Mouse (Mus musculus): ENCODE measurements at regions not wholly inside any gene's neighbourhood (a gene's known extent, or its start where the extent isn't known, plus 50 kb on each side); places are given as distances from the start of the nearest gene placed in this dataset.

GRCm38 (mm10) chr19:44626261-44626660 lies 63.6 kb downstream of the Hif1an start:
- DNase-seq (ENCODE audit: low spot score in 2 of 2), result no peak

GRCm38 (mm10) chr19:44629705-44630104 lies 67.1 kb downstream of the Hif1an start:
- DNase-seq (ENCODE audit: low spot score in 2 of 2), result no peak

GRCm38 (mm10) chr19:44631356-44632007 lies 68.8 kb downstream of the Hif1an start:
- no peak for DNase-seq (ENCODE audit: low spot score in 2 of 2)

- DNase-seq (ENCODE audit: low spot score in 2 of 2), result no peak
These were observed 74.6 kb downstream of the Hif1an start for GRCm38 (mm10) chr19:44637145-44637719.

- no peak for DNase-seq (ENCODE audit: low spot score in 2 of 2)
These were observed 77.4 kb downstream of the Hif1an start for GRCm38 (mm10) chr19:44640021-44640420.

GRCm38 (mm10) chr19:44640551-44640950 lies 77.9 kb downstream of the Hif1an start:
- DNase-seq (ENCODE audit: low spot score in 2 of 2), result no peak

- no peak for DNase-seq (ENCODE audit: low spot score in 2 of 2)
These were observed 79.6 kb downstream of the Hif1an start for GRCm38 (mm10) chr19:44642294-44642693.

GRCm38 (mm10) chr19:44644376-44644775 lies 81.7 kb downstream of the Hif1an start:
- DNase-seq (ENCODE audit: low spot score in 2 of 2), result no peak

GRCm38 (mm10) chr19:44644929-44645328 lies 82.3 kb downstream of the Hif1an start:
- DNase-seq (ENCODE audit: low spot score in 2 of 2), result no peak

- DNase-seq (ENCODE audit: low spot score in 2 of 2), result no peak
These were observed 83.9 kb downstream of the Hif1an start for GRCm38 (mm10) chr19:44646548-44646947.

GRCm38 (mm10) chr19:44649206-44649605 lies 86.6 kb downstream of the Hif1an start:
- no peak for DNase-seq (ENCODE audit: low spot score in 2 of 2)

- no peak for DNase-seq (ENCODE audit: low spot score in 2 of 2)
These were observed 88.2 kb downstream of the Hif1an start for GRCm38 (mm10) chr19:44650841-44651240.

- DNase-seq (ENCODE audit: low spot score in 2 of 2), result no peak
These were observed 89.0 kb downstream of the Hif1an start for GRCm38 (mm10) chr19:44651605-44652004.

- DNase-seq (ENCODE audit: low spot score in 2 of 2), result peak in 1 of 2 experiments; percentile 15
These were observed 93.1 kb downstream of the Hif1an start for GRCm38 (mm10) chr19:44655719-44656118.

- no peak for DNase-seq (ENCODE audit: low spot score in 2 of 2)
These were observed 96.5 kb upstream of the Pax2 start for GRCm38 (mm10) chr19:44659316-44659715.

- no peak for DNase-seq (ENCODE audit: low spot score in 2 of 2)
These were observed 86.3 kb upstream of the Pax2 start for GRCm38 (mm10) chr19:44669535-44669958.

- DNase-seq (ENCODE audit: low spot score in 2 of 2), result no peak
These were observed 81.1 kb upstream of the Pax2 start for GRCm38 (mm10) chr19:44674621-44675245.

- no peak for DNase-seq (ENCODE audit: low spot score in 2 of 2)
These were observed 79.2 kb upstream of the Pax2 start for GRCm38 (mm10) chr19:44676555-44677120.

GRCm38 (mm10) chr19:44677295-44677694 lies 78.5 kb upstream of the Pax2 start:
- no peak for DNase-seq (ENCODE audit: low spot score in 2 of 2)

GRCm38 (mm10) chr19:44678686-44679085 lies 77.2 kb upstream of the Pax2 start:
- DNase-seq (ENCODE audit: low spot score in 2 of 2), result no peak

- DNase-seq (ENCODE audit: low spot score in 2 of 2), result no peak
These were observed 74.2 kb upstream of the Pax2 start for GRCm38 (mm10) chr19:44681675-44682074.

GRCm38 (mm10) chr19:44683191-44683590 lies 72.7 kb upstream of the Pax2 start:
- DNase-seq (ENCODE audit: low spot score in 2 of 2), result no peak

GRCm38 (mm10) chr19:44684061-44684514 lies 71.8 kb upstream of the Pax2 start:
- peak in 1 of 2 experiments; percentile 69 for DNase-seq (ENCODE audit: low spot score in 2 of 2)

All from spleen, postnatal 4 days (tissue).